In the genomic region with DNA sequence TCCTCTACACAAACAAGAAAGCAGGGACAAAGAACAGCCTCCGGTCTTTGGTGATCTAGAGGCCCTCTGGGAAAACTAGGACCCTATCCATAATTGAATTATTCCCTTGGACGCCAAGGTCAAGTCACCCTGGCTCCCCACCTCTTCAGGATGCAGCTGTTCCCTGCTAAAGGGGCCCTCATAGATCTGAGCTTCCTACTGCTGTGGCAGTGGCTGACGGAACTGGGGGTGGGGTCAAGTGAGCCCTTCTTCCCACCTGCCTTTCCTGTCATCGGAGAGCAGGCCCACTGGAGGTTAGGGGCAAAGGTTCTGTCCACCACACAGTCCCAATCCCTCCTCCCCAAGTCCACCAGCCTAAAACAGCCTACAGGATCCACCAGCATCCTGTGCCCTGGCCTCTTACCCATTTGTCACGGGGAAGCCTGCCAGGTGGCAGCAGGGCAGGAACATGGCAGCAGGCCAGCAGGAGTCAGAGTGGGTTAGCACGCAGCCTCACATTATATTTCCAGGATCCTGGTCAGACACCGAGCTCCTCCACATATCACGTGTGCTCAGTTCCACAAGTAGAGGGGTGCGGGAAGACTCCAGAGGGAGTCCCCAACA, we compare ENCODE assay signal across 8 mouse cellular contexts. TPM values are rescaled to one million over a fixed set of nuclear protein-coding genes. Genes with fewer than 3 reads are reported as not detected.
DNase-seq lines count a peak whose midpoint lies in the region; ATAC-seq and TF ChIP-seq lines count a peak whose summit lies in the region.

No protein-coding gene starts in this region.

- H3K4me3 ChIP-seq in E14TG2a.4 (replicated peaks; ENCODE audit: low read length): peak overlapping the region; percentile 27; the same call in 1 of the 2 replicates
- no peak overlapping the region for H3K4me3 ChIP-seq in forebrain, postnatal 0 days (ENCODE audit: low read depth, low read length)
- H3K4me3 ChIP-seq in hindbrain, embryonic 11.5 days (ENCODE audit: low read depth, low read length): no peak overlapping the region
- H3K4me3 ChIP-seq in limb, embryonic 13.5 days: no peak overlapping the region
- H3K4me3 ChIP-seq in midbrain, embryonic 16.5 days (ENCODE audit: low read depth, low read length): no peak overlapping the region

- peaks cover 61% of the 10 kb centered on the region for H3K27me3 ChIP-seq in E14TG2a.4 (ENCODE audit: insufficient read depth, low read length)
- no peaks in the 10 kb centered on the region for H3K27me3 ChIP-seq in forebrain, postnatal 0 days (ENCODE audit: insufficient read depth, low read length)
- no peaks in the 10 kb centered on the region; the same call in 1 of the 2 replicates for H3K27me3 ChIP-seq in hindbrain, embryonic 11.5 days (ENCODE audit: control insufficient read depth, insufficient read depth, low read length)
- no peaks in the 10 kb centered on the region for H3K27me3 ChIP-seq in limb, embryonic 13.5 days
- H3K27me3 ChIP-seq in midbrain, embryonic 16.5 days (ENCODE audit: control insufficient read depth, insufficient read depth, low read depth, low read length): no peaks in the 10 kb centered on the region

- no peak for ATAC-seq in forebrain, postnatal 0 days
- peak; percentile 12; the same call in 1 of the 2 replicates for ATAC-seq in hindbrain, embryonic 11.5 days (ENCODE audit: low FRiP score)
- no peak for ATAC-seq in limb, embryonic 13.5 days (ENCODE audit: low FRiP score, low read depth)
- ATAC-seq in midbrain, embryonic 16.5 days: no peak

- peak; percentile 68 to 76 for DNase-seq in adrenal gland, postnatal 36 days
- no peak for DNase-seq in forebrain, postnatal 0 days
- DNase-seq in hindbrain, embryonic 11.5 days (ENCODE audit: low spot score): peak; percentile 49
- DNase-seq in layer of hippocampus, postnatal 25 days (ENCODE audit: extremely low spot score in 1 of 2, low spot score in 1 of 2): no peak
- no peak for DNase-seq in right cerebral cortex, adult 2 months (ENCODE audit: low spot score in 2 of 2)

- H3K4me1 ChIP-seq in E14TG2a.4 (replicated peaks; ENCODE audit: low read depth, low read length): peaks cover 76% of the 10 kb centered on the region
- peaks cover 23% of the 10 kb centered on the region for H3K4me1 ChIP-seq in forebrain, postnatal 0 days (ENCODE audit: insufficient read depth)
- peaks cover 24% of the 10 kb centered on the region for H3K4me1 ChIP-seq in hindbrain, embryonic 11.5 days (replicated peaks; ENCODE audit: control insufficient read depth, insufficient read depth, low read length)
- H3K4me1 ChIP-seq in limb, embryonic 13.5 days: peaks cover 68% of the 10 kb centered on the region
- H3K4me1 ChIP-seq in midbrain, embryonic 16.5 days (ENCODE audit: control insufficient read depth, insufficient read depth, low read length): peaks cover 49% of the 10 kb centered on the region

- peak overlapping the region; percentile 71 for H3K27ac ChIP-seq in forebrain, postnatal 0 days (ENCODE audit: low read depth, low read length)
- peak overlapping the region; percentile 75 for H3K27ac ChIP-seq in hindbrain, embryonic 11.5 days (ENCODE audit: low read depth, low read length)
- H3K27ac ChIP-seq in limb, embryonic 13.5 days: peak overlapping the region; percentile 6; the same call in 1 of the 2 replicates
- H3K27ac ChIP-seq in midbrain, embryonic 16.5 days (ENCODE audit: low read length): peak overlapping the region; percentile 84

- WGBS in forebrain, postnatal 0 days: 39% methylated on average over 9 of the region's 9 CpGs
- 44% methylated on average over 9 of the region's 9 CpGs for WGBS in hindbrain, embryonic 11.5 days
- WGBS in limb, embryonic 13.5 days: 41% methylated on average over 9 of the region's 9 CpGs
- 36% methylated on average over 9 of the region's 9 CpGs for WGBS in midbrain, embryonic 16.5 days

- peak overlapping the region; percentile 22; the same call in 1 of the 2 replicates for H3K9ac ChIP-seq in forebrain, postnatal 0 days
- peak overlapping the region; percentile 54 for H3K9ac ChIP-seq in hindbrain, embryonic 11.5 days (ENCODE audit: low read depth, low read length)
- no peak overlapping the region for H3K9ac ChIP-seq in limb, embryonic 13.5 days
- peak overlapping the region; percentile 60 for H3K9ac ChIP-seq in midbrain, embryonic 16.5 days (ENCODE audit: low read depth, low read length)

- no peaks in the 10 kb centered on the region for H3K9me3 ChIP-seq in E14TG2a.4 (ENCODE audit: low read length)
- H3K9me3 ChIP-seq in forebrain, postnatal 0 days (ENCODE audit: low read length): no peaks in the 10 kb centered on the region
- no peaks in the 10 kb centered on the region for H3K9me3 ChIP-seq in hindbrain, embryonic 11.5 days (ENCODE audit: control insufficient read depth, low read length)
- no peaks in the 10 kb centered on the region for H3K9me3 ChIP-seq in limb, embryonic 13.5 days
- no peaks in the 10 kb centered on the region for H3K9me3 ChIP-seq in midbrain, embryonic 16.5 days (replicated peaks; ENCODE audit: control insufficient read depth, low read length, poor library complexity, severe bottlenecking)

- H3K36me3 ChIP-seq in E14TG2a.4 (ENCODE audit: insufficient read depth, low read length): peaks cover 9% of the 10 kb centered on the region
- no peaks in the 10 kb centered on the region for H3K36me3 ChIP-seq in forebrain, postnatal 0 days (ENCODE audit: insufficient read depth)
- H3K36me3 ChIP-seq in hindbrain, embryonic 11.5 days (ENCODE audit: control insufficient read depth, insufficient read depth, low read length): no peaks in the 10 kb centered on the region
- H3K36me3 ChIP-seq in limb, embryonic 13.5 days: peaks cover 7% of the 10 kb centered on the region; the same call in 1 of the 2 replicates
- no peaks in the 10 kb centered on the region for H3K36me3 ChIP-seq in midbrain, embryonic 16.5 days (ENCODE audit: control insufficient read depth, insufficient read depth, low read length)

- no peak for TF ChIP-seq CTCF in E14TG2a.4 (conservative IDR thresholded peaks at IDR 0.05; ENCODE audit: low read length)
- no peak for TF ChIP-seq CTCF in forebrain, postnatal 0 days (IDR thresholded peaks at IDR 0.05; ENCODE audit: low read depth)

- peak overlapping the region; percentile 33; the same call in 1 of the 2 replicates for H3K4me2 ChIP-seq in forebrain, postnatal 0 days (ENCODE audit: low read depth)
- peak overlapping the region; percentile 31; the same call in 1 of the 2 replicates for H3K4me2 ChIP-seq in hindbrain, embryonic 11.5 days (replicated peaks; ENCODE audit: low read depth, low read length)
- peak overlapping the region; percentile 54 for H3K4me2 ChIP-seq in limb, embryonic 13.5 days (replicated peaks)
- H3K4me2 ChIP-seq in midbrain, embryonic 16.5 days (ENCODE audit: low read length): peak overlapping the region; percentile 49

RNA-seq across cellular contexts. Expression of a gene that starts 12.3 kb away (rescaled TPM):
- total RNA-seq in adrenal gland, postnatal 36 days (2021): 10 to 100 TPM; 14.3 to 15.9 TPM
- 133 and 153 TPM in 2 replicates for total RNA-seq in forebrain, postnatal 0 days (2014; rRNA removed)
- 41.2 and 60.4 TPM in 2 replicates for polyA plus RNA-seq in forebrain, postnatal 0 days (2015; fragmentation: Nextera tagmentation; extraction: Ambion mirVana)
- polyA plus RNA-seq in hindbrain, embryonic 11.5 days (2014; fragmentation: Nextera tagmentation; extraction: Ambion mirVana): 16.9 and 20.7 TPM in 2 replicates
- 25.1 and 27.2 TPM in 2 replicates for polyA plus RNA-seq in limb, embryonic 13.5 days (2015; fragmentation: Nextera tagmentation; extraction: Ambion mirVana)
- 47.7 and 56.7 TPM in 2 replicates for polyA plus RNA-seq in midbrain, embryonic 16.5 days (2015; fragmentation: Nextera tagmentation; extraction: Ambion mirVana)
- 10 to 100 TPM; 53.6 to 55.9 TPM for total RNA-seq in layer of hippocampus, postnatal 25 days (2021)

RNA-seq across cellular contexts. Expression of a gene that starts 12.4 kb away (rescaled TPM):
- under 1 TPM; 0.40 to 0.66 TPM for total RNA-seq in adrenal gland, postnatal 36 days (2021)
- 10.5 and 14.6 TPM in 2 replicates for total RNA-seq in forebrain, postnatal 0 days (2014; rRNA removed)
- 7.2 and 11.8 TPM in 2 replicates for polyA plus RNA-seq in forebrain, postnatal 0 days (2015; fragmentation: Nextera tagmentation; extraction: Ambion mirVana)
- 16.5 and 19.3 TPM in 2 replicates for polyA plus RNA-seq in hindbrain, embryonic 11.5 days (2014; fragmentation: Nextera tagmentation; extraction: Ambion mirVana)
- polyA plus RNA-seq in limb, embryonic 13.5 days (2015; fragmentation: Nextera tagmentation; extraction: Ambion mirVana): 4.8 and 6.8 TPM in 2 replicates
- 18.0 and 20.1 TPM in 2 replicates for polyA plus RNA-seq in midbrain, embryonic 16.5 days (2015; fragmentation: Nextera tagmentation; extraction: Ambion mirVana)
- 1 to 10 TPM; 1.5 to 5.5 TPM for total RNA-seq in layer of hippocampus, postnatal 25 days (2021)

RNA-seq across cellular contexts. Expression of a gene that starts 51.7 kb away (rescaled TPM):
- 100 to 1,000 TPM in 1 of 2 experiments, 10 to 100 TPM in 1; 95.1 to 103 TPM for total RNA-seq in adrenal gland, postnatal 36 days (2021)
- 97.3 and 135 TPM in 2 replicates for total RNA-seq in forebrain, postnatal 0 days (2014; rRNA removed)
- polyA plus RNA-seq in forebrain, postnatal 0 days (2015; fragmentation: Nextera tagmentation; extraction: Ambion mirVana): 79.8 and 109 TPM in 2 replicates
- 12.6 and 15.3 TPM in 2 replicates for polyA plus RNA-seq in hindbrain, embryonic 11.5 days (2014; fragmentation: Nextera tagmentation; extraction: Ambion mirVana)
- 67.1 and 69.9 TPM in 2 replicates for polyA plus RNA-seq in limb, embryonic 13.5 days (2015; fragmentation: Nextera tagmentation; extraction: Ambion mirVana)
- polyA plus RNA-seq in midbrain, embryonic 16.5 days (2015; fragmentation: Nextera tagmentation; extraction: Ambion mirVana): 102 and 120 TPM in 2 replicates
- total RNA-seq in layer of hippocampus, postnatal 25 days (2021): 100 to 1,000 TPM; 304 to 308 TPM

Comparison
In these comparisons a context has a peak if more than half of its experiments do, and no peak if none do; other contexts are left out.
1. DNase-seq: peak in adrenal gland, postnatal 36 days (2 of 2) and hindbrain, embryonic 11.5 days (single experiment); none in forebrain, postnatal 0 days (single experiment), layer of hippocampus, postnatal 25 days (0 of 2) and right cerebral cortex, adult 2 months (0 of 2).
2. H3K27ac ChIP-seq: peak in every context shown above with its lines; median percentile 84 in midbrain, embryonic 16.5 days; 75 in hindbrain, embryonic 11.5 days; 71 in forebrain, postnatal 0 days; 6 in limb, embryonic 13.5 days.
3. Peak in every context shown above with its lines, with median percentiles within 50 percentile points of each other: H3K4me2 ChIP-seq.